Mouse (Mus musculus) testis, adult 2 months (tissue): ENCODE results near the gene Fam155a. TPM values are rescaled to one million over a fixed set of nuclear protein-coding genes. Genes with fewer than 3 reads are reported as not detected.

Experiments
- H3K27ac ChIP-seq: fragments of 200-500 bp; 2 replicates; pipeline ENCODE4 v1.5.1; 2012; ENCODE audit warnings: low read depth, low read length; ENCODE audit not compliant: control insufficient read depth, insufficient read depth
- H3K27me3 ChIP-seq: fragments of 200-500 bp; 2 replicates; pipeline ENCODE4 v1.6.1; 2012; ENCODE audit warnings: mild to moderate bottlenecking, low read length, moderate library complexity; ENCODE audit not compliant: control insufficient read depth, insufficient read depth
- H3K36me3 ChIP-seq: fragments of 200-500 bp; 2 replicates; pipeline ENCODE4 v1.6.1; 2012; ENCODE audit warnings: mild to moderate bottlenecking, low read length; ENCODE audit not compliant: control insufficient read depth, insufficient read depth
- H3K4me1 ChIP-seq: fragments of 200-500 bp; 2 replicates; pipeline ENCODE4 v1.6.1; 2012; ENCODE audit warnings: low read length; ENCODE audit not compliant: control insufficient read depth, insufficient read depth
- H3K4me3 ChIP-seq: fragments of 200-500 bp; 2 replicates; pipeline ENCODE4 v1.5.1; 2012; ENCODE audit warnings: low read depth, mild to moderate bottlenecking, low read length, moderate library complexity, mixed read lengths; ENCODE audit not compliant: control insufficient read depth
- CTCF ChIP-seq: fragments of 200-500 bp; IDR thresholded peaks from 2 replicates; pipeline ENCODE4 v1.5.1; 2012; ENCODE audit warnings: low read depth, mild to moderate bottlenecking, inconsistent platforms, low read length, moderate library complexity; ENCODE audit not compliant: control insufficient read depth, insufficient read depth, insufficient replicate concordance
- POLR2A ChIP-seq: fragments of 200-500 bp; IDR thresholded peaks from 2 replicates; pipeline ENCODE4 v1.6.1; 2012; ENCODE audit warnings: low read depth, mild to moderate bottlenecking, inconsistent platforms, low read length, moderate library complexity; ENCODE audit not compliant: control insufficient read depth
- polyA plus RNA-seq: library from polyadenylated mRNA; depleted of rRNA; stranded (reverse); fragments of >200 nt; gene quantifications from 2 replicates; pipeline ENCODE4 v1.2.3, GENCODE M21; 2012

Fam155a gene
- polyA plus RNA-seq, 1 experiment: not detected

GRCm38 (mm10) chr8:9494225-9494598 is 276.7 kb downstream of the Fam155a start:
- Histone ChIP-seq H3K4me1 (no peaks in the 10 kb centered on the region), H3K4me3 (no peak overlapping the region), H3K27me3 (no peaks in the 10 kb centered on the region), H3K27ac (no peak overlapping the region), H3K36me3 (no peaks in the 10 kb centered on the region)
- TF ChIP-seq POLR2A: no peak
- TF ChIP-seq CTCF: no peak

GRCm38 (mm10) chr8:9493557-9494224 is 277.3 kb downstream of the Fam155a start:
- no peaks in the 10 kb centered on the region for H3K4me1 ChIP-seq
- no peaks in the 10 kb centered on the region for H3K36me3 ChIP-seq
- TF ChIP-seq POLR2A (no peak), CTCF (no peak)
- no peak overlapping the region for H3K4me3 ChIP-seq
- H3K27me3 ChIP-seq: no peaks in the 10 kb centered on the region
- no peak overlapping the region for H3K27ac ChIP-seq

- H3K27me3 ChIP-seq: no peaks in the 10 kb centered on the region
- no peaks in the 10 kb centered on the region for H3K36me3 ChIP-seq
- H3K27ac ChIP-seq: no peak overlapping the region
- no peaks in the 10 kb centered on the region for H3K4me1 ChIP-seq
- H3K4me3 ChIP-seq: no peak overlapping the region
- TF ChIP-seq POLR2A: no peak
- no peak for TF ChIP-seq CTCF
These were observed 288.4 kb downstream of the Fam155a start for GRCm38 (mm10) chr8:9482565-9482964.

- TF ChIP-seq POLR2A (no peak), CTCF (no peak)
- no peaks in the 10 kb centered on the region for H3K36me3 ChIP-seq
- H3K4me3 ChIP-seq: no peak overlapping the region
- no peaks in the 10 kb centered on the region for H3K27me3 ChIP-seq
- H3K27ac ChIP-seq: no peak overlapping the region
- H3K4me1 ChIP-seq: no peaks in the 10 kb centered on the region
These were observed 299.7 kb downstream of the Fam155a start for GRCm38 (mm10) chr8:9471290-9471689.

- Histone ChIP-seq H3K4me3 (no peak overlapping the region), H3K36me3 (no peaks in the 10 kb centered on the region), H3K4me1 (no peaks in the 10 kb centered on the region), H3K27me3 (no peaks in the 10 kb centered on the region), H3K27ac (no peak overlapping the region)
- TF ChIP-seq CTCF (no peak), POLR2A (no peak)
These were observed 300.8 kb downstream of the Fam155a start for GRCm38 (mm10) chr8:9470114-9470513.

GRCm38 (mm10) chr8:9461111-9461510 is 309.9 kb downstream of the Fam155a start:
- peaks cover 5% of the 10 kb centered on the region for H3K4me1 ChIP-seq
- no peaks in the 10 kb centered on the region for H3K27me3 ChIP-seq
- H3K27ac ChIP-seq: no peak overlapping the region
- no peak overlapping the region for H3K4me3 ChIP-seq
- TF ChIP-seq POLR2A (no peak), CTCF (no peak)
- no peaks in the 10 kb centered on the region for H3K36me3 ChIP-seq

GRCm38 (mm10) chr8:9460707-9461106 is 310.3 kb downstream of the Fam155a start:
- H3K4me3 ChIP-seq: no peak overlapping the region
- H3K36me3 ChIP-seq: no peaks in the 10 kb centered on the region
- H3K27ac ChIP-seq: no peak overlapping the region
- no peak for TF ChIP-seq CTCF
- H3K27me3 ChIP-seq: no peaks in the 10 kb centered on the region
- peaks cover 5% of the 10 kb centered on the region for H3K4me1 ChIP-seq

GRCm38 (mm10) chr8:9458614-9459013 is 312.3 kb downstream of the Fam155a start:
- no peaks in the 10 kb centered on the region for H3K27me3 ChIP-seq
- H3K36me3 ChIP-seq: no peaks in the 10 kb centered on the region
- peak overlapping the region; percentile 75 for H3K4me3 ChIP-seq
- peak overlapping the region; percentile 82 for H3K27ac ChIP-seq
- H3K4me1 ChIP-seq: peaks cover 5% of the 10 kb centered on the region
- TF ChIP-seq CTCF (no peak), POLR2A (no peak)

GRCm38 (mm10) chr8:9455138-9455537 is 315.8 kb downstream of the Fam155a start:
- H3K27me3 ChIP-seq: no peaks in the 10 kb centered on the region
- no peak overlapping the region for H3K4me3 ChIP-seq
- H3K27ac ChIP-seq: no peak overlapping the region
- H3K4me1 ChIP-seq: peaks cover 5% of the 10 kb centered on the region
- no peak for TF ChIP-seq CTCF
- TF ChIP-seq POLR2A: no peak
- no peaks in the 10 kb centered on the region for H3K36me3 ChIP-seq
